Mouse (Mus musculus) testis, postnatal 10 days (tissue): ENCODE results near the gene Nfu1.

ENCODE experiments used
- DNase-seq: peaks from one replicate; pipeline ENCODE4 v3.0.0; 2021; ENCODE audit warnings: low spot score

Gene Nfu1

DNA sequence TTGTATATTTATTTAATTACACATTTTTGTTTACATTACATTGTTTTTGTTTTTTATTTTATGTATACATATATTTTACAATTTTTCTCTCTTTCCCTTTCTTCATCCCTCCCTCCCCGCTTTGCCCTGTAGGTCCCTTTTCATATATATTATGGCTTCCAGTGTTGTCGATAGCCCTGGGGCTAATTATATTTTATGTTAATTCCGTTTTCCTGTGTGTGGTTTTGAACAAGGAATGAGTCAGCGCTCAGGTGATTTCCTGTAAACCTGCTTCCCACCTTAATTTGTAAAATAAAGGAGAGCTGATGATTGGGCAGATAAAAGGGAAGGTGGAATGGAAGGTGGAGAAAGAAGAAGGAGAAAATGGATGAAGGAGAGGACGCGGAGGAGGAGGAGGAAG is at the start of gene Nfu1:
Nfu1 (plus strand) TSS at position 350 of the 400 bp plus-strand sequence.
- DNase-seq, result no peak

DNA sequence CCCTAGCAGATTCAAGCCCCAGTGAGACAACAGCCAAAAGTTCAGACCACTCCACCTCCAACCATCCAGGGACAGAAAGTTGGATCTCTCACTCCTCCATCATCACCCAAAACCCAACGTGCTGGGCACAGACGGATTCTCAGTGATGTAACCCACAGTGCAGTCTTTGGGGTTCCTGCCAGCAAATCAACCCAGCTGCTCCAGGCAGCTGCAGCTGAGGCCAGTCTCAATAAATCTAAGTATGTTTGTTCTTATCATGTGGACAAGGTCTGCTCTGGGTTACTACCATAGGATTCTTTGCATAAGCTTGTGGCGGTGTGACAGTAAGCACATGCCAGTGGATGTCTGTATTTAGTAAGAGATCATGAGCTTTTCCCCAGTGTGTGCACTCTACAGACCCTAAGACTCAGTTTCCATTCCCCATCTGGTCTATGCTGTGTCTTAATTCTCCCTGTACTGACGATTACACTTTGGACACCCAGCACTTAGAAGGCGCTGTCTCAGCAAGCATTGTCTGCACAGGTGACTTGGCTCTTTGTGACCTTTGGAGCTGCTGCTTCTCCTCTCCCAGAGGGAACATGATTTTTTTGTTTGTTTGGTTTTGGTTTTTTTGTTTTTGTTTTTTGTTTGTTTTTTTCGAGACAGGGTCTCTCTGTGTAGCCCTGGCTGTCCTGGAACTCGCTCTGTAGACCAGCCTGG is 44.9 kb upstream of the Nfu1 start:
- DNase-seq, result no peak

DNA sequence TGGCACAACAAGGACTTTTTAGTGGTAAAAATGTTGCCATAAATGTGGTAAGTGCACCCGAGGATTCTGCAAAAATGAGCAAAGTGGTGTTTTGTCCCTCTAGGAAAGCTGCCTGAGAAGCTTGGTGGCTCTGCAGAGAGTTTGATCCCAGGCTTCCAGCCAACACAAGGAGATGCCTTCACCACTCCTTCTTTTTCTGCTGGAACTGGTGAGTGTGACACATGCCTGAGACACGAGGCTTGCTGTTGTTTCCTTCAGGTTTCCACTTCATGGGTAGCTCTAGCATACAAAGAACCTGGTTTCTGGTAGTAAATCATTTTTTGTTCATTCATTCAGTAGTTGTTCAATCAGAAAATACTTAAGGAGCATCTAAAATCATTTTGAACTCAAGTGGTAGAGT is 41.9 kb upstream of the Nfu1 start:
- no peak for DNase-seq

DNA sequence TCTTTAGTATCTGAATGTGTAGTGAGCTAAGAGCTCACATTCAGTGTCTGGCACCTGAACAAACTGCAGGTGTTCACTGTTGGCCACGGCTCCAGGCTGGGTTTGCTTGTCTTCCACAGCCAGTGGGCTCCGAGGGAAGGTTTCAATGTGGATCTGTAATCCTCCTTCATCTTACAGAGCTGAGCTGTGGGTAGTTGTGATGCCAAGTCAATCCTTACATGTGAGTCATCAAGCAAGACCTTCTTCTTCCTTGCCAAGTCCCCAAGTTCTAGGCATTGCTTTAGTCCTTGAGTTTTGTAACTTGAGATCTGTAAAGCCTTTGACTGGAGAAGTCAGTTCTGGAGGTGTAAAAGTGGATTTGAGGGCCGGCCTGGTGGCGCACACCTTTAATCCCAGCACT is 35.1 kb upstream of the Nfu1 start:
- DNase-seq, result no peak

DNA sequence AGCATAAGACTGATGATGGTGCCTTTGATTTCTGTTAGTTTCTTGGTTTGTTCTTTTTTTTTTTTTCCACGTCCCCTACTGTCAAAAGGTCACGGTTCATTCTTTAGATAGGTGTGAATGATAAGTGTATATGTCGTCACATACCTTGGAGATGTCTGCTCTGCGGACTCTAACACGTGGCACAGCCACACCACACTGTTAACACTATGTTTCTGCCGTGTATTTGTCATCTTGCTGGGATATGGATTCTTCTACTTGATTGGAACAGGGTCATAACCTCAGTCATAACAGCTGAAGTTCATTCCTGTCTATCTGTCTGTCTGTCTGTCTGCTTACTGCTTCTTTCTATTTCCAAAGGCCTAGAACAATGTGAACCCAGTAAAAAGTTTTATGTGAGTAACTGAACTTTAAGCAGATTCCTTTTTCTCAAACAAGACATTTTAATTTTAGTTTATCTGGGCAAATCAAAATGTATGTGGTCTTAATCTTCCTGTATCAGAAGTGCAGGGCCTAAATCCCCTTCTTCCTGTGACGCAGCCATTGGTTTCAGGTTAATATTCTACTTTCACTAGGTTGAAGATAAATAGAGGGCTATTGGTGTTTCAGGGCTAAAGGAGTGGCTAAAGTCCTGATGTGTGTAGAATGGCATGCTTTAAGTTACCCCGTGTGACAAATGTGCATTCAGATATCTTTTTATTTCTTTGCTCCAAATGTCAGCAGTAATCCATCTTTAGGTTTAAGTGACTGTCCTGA is 30.7 kb upstream of the Nfu1 start:
- no peak for DNase-seq

DNA sequence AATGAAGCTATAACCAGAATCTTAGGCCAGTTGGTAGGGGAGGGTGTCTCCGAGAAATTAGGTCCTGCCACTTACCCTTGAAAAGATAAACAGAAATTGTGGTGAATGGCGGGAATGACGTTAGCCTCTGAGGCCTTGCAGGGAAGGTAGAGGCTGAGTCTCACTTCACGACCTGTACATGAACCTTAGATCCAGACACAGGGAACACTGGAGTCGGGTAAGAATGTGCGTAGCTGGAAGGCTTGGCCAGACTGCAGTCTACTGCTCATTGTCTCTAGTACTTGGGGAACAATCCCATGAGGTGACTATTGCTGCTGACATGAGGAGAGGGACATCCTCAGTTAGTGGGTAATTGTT is 30.1 kb upstream of the Nfu1 start:
- no peak for DNase-seq

DNA sequence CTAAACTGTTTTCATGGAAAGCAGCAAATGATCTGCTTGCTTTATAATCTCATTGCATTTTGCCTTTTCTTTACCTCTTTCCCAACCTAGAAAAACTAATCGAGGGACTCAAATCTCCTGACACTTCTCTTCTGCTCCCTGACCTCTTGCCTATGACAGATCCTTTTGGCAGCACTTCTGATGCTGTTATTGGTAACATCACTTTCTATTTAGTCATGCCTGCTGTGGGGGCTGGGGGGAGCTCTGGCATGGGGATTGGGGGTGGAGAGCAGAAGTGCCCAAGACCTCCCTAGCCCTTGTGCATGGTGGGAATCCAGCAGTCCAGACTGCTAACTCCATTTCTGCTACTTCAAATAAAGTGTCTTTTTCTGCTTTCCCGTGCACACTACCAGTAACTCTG is 27.8 kb upstream of the Nfu1 start:
- DNase-seq, result no peak

DNA sequence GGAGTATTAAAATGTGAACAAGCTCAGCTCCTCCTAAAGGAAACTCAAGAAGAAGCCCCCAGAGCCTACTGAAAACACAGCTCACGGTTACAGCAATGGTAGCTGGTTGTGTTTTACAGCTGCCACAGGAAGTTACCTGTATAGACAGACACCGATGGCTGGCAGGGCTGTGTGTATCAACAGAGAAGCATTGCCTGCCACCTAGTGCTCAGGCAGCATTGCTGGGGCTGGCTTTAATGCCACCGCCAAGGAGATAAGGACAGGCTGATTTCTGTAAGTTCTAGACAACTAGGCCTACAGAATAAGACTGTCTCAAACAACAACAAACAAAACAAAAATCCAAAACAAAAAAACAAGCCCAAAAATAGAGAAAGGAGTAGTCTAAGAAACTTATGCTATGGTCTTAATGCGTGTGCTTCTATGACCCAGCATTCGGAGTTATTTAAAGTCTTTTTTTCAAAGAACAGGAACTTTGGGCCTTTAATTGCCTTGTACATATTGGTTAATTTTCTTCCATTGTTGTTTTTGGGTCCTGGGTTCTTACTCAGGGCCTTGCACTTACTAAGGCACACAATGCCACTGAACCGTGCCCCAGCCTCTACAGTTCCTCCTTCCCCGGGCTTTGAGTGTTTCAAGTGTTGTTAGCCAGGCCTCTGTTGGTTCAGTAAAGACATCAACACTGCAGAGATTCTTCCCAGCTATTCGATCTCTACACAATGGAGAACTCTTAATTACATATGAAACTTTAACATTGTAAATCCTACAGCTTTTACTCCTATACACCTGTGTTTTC is 23.5 kb upstream of the Nfu1 start:
- no peak for DNase-seq

DNA sequence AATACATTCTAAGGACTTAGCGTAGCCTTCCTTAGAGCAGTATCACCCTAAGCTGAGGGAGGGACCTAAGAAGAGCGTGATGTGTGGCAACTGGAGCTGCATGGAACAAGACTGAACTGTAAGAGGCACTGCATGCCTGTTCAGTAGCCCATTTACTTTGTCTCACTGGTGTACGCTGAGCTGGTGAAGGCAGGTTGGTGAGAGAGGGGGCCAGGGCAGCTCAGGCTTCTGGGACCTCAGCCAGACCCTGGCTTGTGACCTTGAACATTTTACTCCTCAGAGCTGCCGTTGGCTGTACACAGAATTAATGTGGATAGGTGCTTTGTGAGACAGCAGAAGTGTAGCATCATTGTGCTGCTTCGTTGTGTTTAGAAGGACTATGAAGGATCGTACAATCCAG is 19.5 kb upstream of the Nfu1 start:
- DNase-seq, result peak; percentile 76

DNA sequence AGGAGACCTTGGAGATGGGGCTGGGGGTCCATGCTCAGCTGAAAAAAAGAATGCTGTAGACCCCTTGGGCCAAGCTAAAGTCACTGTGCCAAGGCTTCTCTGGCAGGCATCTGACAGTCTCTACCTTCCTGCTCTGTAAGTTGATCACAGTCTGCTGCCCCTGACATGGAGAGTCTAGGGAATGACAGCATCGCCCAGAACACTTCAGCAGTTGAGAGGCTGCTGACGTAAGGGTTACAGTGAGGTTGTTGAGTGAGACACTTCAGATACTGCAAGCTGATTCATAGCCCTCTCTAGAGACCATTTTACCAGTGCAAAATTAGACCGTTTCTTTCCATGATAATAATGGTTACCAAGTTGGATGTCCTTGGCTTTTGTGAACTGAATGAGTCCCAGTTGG is 18.0 kb upstream of the Nfu1 start:
- DNase-seq, result no peak

DNA sequence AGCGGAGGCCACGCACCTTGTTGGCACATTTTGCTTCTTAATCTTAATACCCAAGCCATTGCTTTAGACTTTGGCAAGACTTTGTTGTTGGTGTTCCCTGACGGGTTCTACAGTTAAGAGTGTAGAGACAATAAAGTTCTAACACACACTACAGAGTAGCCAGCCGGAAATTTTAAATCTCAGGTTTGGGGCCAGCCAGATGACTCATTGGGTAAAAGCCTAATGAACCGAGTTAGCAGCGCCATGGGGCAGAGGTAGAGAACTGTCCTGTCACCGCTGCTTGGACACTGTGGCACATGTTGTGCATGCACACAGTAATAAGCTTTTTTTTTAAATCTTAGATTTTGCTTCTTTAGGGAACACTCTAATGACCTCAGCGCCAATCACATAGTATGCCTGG is 16.7 kb upstream of the Nfu1 start:
- DNase-seq, result no peak

DNA sequence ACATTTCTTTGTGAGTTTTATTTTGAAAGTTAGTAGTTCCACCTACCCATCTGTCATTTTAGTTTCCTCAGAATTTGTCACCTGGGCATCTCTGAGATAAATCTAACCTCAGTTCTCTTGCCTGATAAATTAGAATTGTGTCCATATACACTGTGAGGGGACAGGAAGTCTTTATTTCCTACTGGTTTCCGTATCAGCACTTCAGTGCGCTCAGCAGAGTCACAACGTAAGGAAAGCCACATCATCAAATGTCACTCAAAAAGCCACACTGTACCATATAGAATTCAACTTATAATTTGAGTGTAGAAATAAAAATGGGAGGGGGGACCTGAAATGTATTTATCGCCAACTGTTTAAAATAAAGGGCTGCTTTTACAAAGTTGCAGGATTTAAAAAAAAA is 14.8 kb upstream of the Nfu1 start:
- no peak for DNase-seq

DNA sequence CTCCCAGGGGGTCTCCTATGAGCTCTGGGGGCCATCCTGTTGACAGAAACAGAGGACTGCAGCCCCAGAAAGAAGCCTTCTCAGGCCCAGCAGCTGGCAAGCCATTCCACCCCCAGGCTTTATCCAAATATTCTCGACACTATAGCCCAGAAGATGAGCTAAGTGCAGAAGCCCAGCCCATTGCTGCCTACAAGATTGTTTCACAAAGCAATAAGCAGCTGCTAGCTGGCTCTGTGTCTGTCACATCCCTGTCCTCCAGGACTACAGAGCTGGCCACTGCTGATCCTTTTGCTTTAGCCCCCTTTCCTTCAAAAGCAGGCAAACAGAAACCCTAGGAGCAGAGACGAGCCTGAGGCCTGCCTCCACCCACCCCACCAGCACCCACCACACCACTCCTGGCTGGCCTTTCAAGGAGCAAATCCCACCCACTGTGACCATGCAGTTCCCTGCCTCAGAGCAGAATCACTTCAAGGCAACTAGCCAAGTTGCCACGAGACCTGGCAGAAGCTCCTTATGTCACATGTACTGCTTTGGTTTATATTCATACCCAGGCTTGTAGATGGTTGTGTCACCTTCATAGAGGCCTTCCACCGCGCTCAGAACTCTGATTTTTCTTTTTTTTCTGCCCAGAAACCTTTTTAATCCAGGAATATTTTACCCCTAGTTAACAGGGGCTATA is 12.3 kb upstream of the Nfu1 start:
- DNase-seq, result no peak

DNA sequence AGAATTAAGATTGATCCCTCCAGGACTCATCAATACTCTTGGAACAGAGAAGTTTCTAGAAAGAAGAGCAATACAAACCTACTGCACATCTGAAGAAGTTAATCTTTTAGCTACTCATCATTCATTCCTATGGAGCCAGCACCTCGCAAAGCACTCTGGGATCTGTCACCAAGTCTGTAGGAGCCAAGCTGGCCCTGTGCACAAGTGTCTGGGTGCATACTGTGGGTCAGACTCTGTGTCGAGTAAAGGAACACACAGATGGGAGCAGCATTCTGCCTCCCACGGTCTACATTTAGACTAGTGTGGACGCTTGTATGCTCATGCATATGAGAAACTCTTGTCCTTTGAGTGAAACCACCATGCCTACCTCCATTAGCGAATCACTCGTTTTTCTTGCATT is 11.7 kb upstream of the Nfu1 start:
- no peak for DNase-seq

DNA sequence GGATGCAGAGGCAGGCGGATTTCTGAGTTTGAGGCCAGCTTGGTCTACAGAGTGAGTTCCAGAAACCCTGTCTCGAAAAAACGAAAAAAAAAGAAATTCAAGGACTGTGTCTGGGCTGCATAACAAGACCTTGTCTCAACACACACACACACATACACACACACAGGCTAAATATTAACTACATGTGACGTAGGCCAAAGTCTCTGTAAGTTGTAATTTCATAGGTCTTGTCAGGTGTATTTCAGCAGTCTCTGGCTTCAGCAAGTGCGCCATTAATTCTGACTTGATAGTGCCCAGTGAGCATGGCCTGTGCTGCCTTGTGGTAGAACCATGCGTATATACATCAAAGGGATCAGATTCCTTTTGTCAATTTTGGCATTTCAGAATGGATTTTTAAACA is 7.0 kb upstream of the Nfu1 start:
- no peak for DNase-seq

DNA sequence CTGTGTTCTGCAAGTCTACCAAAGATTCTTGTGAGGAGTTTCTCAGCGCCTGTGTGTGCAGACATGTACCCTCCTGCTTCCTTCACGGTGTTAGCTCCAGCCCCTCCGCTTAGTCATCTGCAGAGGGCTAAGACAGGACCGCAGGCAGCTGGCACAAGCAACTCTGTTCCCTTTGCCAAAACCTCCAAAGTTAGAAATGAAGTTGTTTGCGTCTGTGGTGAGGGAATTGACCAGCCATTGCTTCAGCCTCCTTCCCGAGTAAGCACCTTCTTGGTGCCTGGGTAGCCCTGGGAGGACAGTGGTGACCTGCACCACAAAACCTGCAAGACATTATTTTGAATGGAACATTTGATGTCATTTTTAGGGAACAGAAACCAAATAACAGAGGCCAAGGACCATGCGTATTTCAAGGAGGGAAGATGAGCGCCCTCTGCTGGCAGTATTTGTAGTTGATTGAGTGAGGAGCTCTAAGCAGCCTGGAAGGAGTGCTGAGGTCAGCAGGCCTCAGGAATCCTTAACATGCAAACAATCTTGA is 6.4 kb upstream of the Nfu1 start:
- DNase-seq, result peak; percentile 92

DNA sequence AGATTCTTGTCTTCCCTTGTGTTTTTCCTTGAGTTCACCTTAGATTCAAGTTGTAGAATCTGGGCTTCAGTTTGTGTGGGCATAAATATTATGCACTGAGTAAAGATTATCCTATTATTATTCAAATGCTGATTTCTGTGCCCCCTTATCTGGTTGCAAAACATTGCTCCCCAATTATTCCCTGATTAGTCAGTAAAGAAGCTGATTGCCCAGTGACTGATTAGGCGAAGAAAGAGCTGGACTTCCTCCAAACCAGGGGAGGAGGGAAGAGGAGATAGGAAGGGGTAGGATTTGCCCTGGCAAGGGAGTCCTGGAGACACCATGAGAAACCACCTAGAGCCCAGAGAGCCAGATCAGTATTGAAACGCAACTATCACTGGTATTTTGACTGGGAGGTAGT is 4.9 kb upstream of the Nfu1 start:
- DNase-seq, result no peak

DNA sequence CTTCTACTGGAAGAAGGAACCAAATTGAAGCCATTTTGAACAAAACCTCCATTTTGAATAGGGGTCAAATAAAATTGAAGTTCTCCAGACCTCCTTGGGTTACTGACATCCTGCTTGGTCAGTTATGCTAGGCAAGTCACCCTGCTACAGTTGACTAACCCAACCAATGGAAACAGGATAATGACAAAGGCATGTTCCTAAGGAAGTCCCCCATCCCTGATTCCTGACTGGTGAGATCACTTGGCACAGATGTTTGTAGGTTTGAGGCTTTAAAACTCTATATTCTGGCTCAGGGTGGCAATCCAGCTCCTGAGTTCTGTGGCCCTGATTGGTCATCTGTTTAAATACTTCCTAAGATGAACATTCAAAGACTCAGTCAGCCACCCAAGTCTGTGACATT is 3.5 kb upstream of the Nfu1 start:
- no peak for DNase-seq

DNA sequence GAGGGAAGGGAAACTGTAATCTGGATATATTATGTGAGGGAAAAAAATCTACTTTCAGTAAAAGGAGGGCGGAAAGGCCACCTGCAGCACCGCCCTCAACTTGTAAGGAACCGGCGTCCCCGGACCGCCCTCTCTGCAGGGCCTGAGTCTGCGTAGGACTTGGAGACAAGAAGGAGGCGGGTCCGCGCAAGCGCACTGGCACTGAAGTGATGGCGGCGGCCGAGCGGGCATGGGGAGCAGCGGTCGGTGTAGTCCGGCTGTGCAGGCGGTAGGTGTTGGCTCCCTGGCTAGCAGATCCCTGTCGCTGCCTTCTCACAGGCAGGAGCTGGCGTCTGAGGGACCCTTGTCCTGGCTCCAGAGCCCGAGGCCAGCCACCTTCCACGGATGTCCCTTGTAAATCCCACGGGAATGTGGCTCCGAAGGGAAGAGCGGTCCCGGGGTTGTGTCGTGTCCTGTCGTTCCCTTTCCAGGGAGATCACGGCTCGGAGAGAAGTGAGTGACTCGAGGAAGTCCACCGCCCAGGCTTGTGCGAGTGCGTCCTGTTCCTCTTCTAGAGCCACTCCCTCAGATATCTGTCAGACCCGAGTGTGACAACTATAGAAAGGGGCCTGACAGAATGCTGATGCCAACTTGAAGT is 774 bp downstream of the Nfu1 start:
- peak; percentile 97 for DNase-seq

DNA sequence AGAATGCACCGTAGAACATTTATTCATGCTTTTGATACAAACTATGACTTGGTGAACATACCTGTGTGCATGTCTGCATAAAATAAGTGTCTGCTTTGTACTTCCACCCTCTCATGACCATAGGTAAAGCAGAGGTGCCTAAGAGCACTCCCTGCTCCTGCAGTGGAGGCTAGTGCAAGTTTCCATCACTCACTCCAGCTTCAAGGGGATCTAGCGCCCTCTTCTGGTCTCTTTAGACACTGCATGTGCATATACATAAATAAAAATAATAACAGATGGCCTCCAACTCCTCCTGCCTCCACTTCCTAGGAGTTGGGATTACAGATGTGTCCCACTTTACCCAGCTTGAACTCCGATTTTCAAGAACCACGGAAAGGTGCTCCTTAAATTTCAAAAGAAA is 7.9 kb downstream of the Nfu1 start:
- peak; percentile 68 for DNase-seq

DNA sequence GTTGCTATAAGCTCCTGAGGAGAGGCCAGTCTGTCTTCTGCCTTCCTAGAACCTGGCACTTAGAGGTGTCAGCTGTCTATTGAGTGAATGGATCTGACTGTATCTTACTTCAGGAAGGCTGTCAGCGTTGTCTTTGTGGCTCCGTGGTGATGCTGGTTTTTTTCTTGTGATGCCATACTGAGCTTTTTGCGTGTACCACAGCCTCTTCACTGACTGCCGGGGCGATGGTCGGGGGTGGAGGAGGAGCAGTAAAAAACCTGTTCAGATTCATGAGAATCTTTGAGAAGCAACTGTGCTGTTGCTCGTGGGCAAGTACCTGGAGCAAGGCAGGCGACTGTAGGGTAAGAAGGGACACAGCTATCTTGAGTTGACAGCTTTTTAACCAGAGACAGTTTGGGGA is 9.8 kb downstream of the Nfu1 start:
- no peak for DNase-seq

DNA sequence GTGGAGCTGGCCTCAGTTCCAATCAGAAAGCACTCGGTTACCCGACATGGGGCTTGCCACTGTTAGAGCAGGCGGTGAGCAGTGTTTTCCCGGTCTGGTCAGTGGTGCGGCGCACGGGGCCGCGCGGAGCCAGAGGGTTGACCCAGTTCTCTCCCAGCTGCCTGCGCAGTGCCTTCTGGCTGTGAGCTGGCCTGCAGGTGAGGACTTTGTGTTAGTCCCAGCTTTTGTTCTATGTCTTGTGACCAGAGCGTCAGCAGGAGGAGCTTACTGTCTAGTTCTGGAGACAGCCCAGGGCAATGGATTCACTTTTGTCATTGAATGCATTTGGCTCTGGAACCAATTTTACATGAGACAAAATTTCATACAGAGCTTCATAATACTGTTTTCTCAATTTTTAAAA is 12.8 kb downstream of the Nfu1 start:
- no peak for DNase-seq
